Mouse (Mus musculus) megakaryocyte, embryonic 14.5 days (primary cell): Measurements from ENCODE around the gene Itprid2.

ENCODE experiments used
- FLI1 ChIP-seq: IDR thresholded peaks from 2 replicates; pipeline ENCODE4 v1.6.1; 2012; ENCODE audit warnings: low read length, inconsistent platforms, mixed read lengths
- GATA1 ChIP-seq: IDR thresholded peaks from 3 replicates; pipeline ENCODE4 v1.6.1; 2012; ENCODE audit warnings: mixed read lengths, low read length, inconsistent platforms, borderline replicate concordance

GRCm38 (mm10) chr2:79601691-79602116 lies 33.4 kb upstream of the Itprid2 start:
- TF ChIP-seq GATA1 (no peak), FLI1 (no peak)
